Mouse (Mus musculus) c-Kit-positive CD71-positive TER-119-negative erythroid progenitor cells, embryonic 14.5 days (primary cell): ENCODE measurements around the gene Mrps34.
A peak's percentile ranks its signal among the peaks of the same experiment; 100 is the strongest.
"Not testable (repeated sequence)": the region's sequence is repeated elsewhere in the genome, so short reads cannot be mapped to it uniquely, and the experiment has no call there.

Experiments
- DNase-seq: peaks from one replicate; pipeline ENCODE4 v3.0.0-alpha.2; 2013; ENCODE audit warnings: low read depth

Gene Mrps34

GRCm38 (mm10) chr17:24900014-24900413 lies 5.1 kb downstream of the Mrps34 start:
- no peak for DNase-seq

GRCm38 (mm10) chr17:24902124-24902523 lies 7.2 kb downstream of the Mrps34 start:
- no peak for DNase-seq

- DNase-seq: peak; percentile 82
Observed at GRCm38 (mm10) chr17:24902671-24903474, 8.0 kb downstream of the Mrps34 start.

GRCm38 (mm10) chr17:24903767-24904166 lies 8.9 kb downstream of the Mrps34 start:
- no peak for DNase-seq

- DNase-seq: no peak
Observed at GRCm38 (mm10) chr17:24907591-24907990, 12.7 kb downstream of the Mrps34 start.

DNA sequence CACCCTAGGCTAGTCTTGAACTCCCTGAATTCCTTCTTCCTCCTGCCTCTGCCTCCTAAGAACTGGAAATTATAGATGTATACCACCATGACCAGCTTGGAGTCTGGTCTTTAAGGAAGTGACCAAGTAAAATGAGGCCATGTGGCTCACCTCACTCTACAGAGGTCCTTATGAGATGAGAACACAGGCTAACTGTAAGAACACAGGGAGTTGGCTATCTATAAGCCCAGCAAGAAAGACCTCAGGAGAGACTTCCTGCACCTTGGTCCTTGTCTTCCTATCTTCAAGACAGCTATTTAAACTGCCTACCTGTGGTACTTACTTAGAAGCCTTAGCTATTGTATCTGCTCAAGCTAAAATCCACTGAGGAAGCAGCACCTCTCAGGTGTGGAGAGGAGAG lies 19.1 kb downstream of the Mrps34 start:
- DNase-seq: no peak

DNA sequence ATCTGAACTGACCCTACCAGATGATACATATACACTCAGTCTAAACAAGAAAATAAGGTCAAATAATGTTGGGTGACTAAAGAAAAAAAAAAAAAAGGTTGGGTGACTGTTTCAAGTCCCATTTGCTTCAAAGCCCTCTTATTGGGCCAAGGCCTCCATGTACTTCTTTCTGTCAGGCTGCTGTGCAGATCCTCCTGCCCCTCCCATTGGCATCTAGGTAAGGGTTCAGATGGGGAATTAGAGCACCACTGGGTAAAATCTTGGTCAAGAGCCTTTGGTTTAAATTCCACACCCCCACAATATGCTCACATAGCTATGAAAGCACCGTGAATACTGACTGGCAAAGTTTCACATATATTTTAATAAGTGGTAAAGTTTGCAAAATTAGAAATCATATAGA lies 28.3 kb downstream of the Mrps34 start:
- no peak for DNase-seq

DNA sequence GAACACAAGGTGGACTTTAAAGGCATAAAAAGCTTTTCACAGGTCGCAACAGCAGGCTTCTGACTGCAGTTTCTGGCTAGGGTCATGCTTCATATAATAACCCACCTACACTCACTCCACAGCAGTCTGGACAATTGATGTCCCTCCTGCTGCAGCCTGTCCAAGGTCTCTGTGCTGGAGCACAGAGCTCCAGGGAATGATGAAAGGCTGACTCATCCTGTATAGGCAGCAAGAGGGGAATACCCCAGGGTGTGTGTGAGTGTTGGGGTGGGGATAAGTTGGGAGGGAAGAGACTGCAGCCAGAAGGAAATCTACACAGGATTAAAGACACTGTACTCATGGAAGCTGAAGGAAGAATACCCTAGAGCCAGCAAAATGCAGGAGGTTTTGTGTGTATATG lies 34.6 kb downstream of the Mrps34 start:
- no peak for DNase-seq

DNA sequence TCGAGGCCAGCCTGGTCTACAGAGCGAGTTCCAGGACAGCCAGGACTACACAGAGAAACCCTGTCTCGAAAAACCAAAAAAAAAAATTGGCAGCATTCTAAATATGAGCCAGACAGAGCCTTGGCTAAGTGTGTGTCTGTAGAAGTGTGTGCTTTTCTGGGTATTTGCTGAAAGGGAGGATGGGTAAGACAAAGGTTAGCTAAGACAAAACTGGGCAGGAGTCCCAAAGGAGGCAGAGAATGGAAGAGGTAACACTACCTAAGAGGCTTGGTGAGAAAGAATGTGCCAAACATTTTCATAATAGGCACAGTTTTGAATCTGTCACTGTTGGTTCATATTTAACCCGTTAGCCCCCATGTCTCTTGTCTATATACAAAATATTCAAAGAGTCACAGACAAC lies 37.5 kb downstream of the Mrps34 start:
- no peak for DNase-seq

DNA sequence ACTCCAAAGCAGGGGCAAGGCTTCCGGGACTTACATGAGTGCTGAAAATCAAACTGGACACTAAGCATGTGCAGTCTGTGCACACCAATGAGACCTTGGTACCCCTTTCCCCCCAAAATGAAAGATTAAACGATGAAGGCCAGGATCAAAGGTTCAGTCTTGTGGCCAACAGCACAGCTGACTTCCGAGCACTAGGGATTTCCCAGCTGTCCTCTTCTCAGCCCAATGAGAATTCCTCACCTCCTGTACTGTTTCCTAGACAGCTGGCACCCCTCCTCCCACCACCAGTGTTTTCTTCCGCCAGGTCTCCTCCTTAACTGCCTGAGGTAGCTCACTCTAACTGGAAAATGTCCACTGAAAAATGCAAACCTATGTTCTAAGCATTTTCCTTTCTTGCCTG lies 38.2 kb downstream of the Mrps34 start:
- no peak for DNase-seq

DNA sequence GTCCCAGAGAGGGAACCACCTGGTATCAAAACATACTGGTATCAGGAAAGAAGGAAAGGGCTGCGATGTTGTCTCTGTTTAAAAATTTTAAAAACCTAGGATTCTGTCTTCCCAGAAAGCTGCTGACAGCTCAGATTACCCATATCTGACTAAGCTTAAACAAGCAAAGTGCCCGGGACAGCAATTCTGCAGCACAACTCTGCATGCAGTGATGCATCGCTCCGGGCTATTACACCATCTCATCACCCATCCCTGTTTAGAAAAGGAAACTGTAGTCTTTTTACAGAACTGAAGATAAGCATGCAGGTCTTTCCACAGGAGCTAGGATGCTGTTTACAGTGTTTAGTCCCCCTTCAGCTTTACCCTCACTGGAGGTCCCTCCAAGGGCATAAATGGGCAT lies 40.0 kb downstream of the Mrps34 start:
- DNase-seq: no peak

- DNase-seq: no peak
Observed at GRCm38 (mm10) chr17:24935666-24936065, 40.8 kb downstream of the Mrps34 start.

- peak; percentile 93 for DNase-seq
Observed at GRCm38 (mm10) chr17:24936259-24937237, 41.6 kb downstream of the Mrps34 start, which contains the start of gene Mapk8ip3. Gene Mapk8ip3, minus strand, starts transcription at chr17:24936977.

- DNase-seq: no peak
Observed at GRCm38 (mm10) chr17:24937266-24937665, 42.4 kb downstream of the Mrps34 start.

DNA sequence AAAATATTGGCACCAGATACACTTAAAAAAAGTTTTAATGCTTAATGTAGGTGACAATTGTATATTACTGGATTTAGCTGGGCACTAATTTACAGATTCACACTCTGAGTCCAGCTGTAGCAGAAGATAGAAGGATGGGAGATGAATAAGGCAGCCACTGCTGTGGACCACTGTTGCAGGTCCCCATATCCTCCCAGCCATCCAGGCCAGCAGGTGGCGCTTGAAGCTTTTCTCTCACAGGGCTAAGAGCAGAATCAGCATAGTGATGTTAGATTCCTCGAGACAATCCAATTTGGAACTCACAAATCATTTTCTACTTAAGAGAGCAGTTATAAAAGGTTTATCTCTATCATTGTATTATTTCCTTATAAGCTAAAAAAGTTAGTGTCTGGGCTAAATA lies 47.5 kb downstream of the Mrps34 start:
- not testable (repeated sequence) for DNase-seq

GRCm38 (mm10) chr17:24943036-24943435 lies 48.1 kb downstream of the Mrps34 start:
- DNase-seq: no peak

- not testable (repeated sequence) for DNase-seq
Observed at GRCm38 (mm10) chr17:24943589-24943988, 48.7 kb downstream of the Mrps34 start.
